ENCODE assay signal across 17 mouse cellular contexts in genomic region chr10:117670791-117671190, GRCm38 (mm10). TPM values are rescaled to one million over a fixed set of nuclear protein-coding genes. Genes with fewer than 3 reads are reported as not detected.
A peak's percentile ranks its signal among the peaks of the same experiment; 100 is the strongest.
DNase-seq lines count a peak whose midpoint lies in the region; ATAC-seq and TF ChIP-seq lines count a peak whose summit lies in the region.
"Had no signal": no experiment of that assay in that cellular context is flagged by ENCODE, and none has a peak within 500 bp of the region (broad histone marks: within the 10 kb centered on the region; RNA-seq: fewer than 3 reads in every experiment).

No protein-coding gene starts in this region.

- TF ChIP-seq POLR2A in cerebellum, adult 2 months (IDR thresholded peaks at IDR 0.05; ENCODE audit: borderline replicate concordance, insufficient read depth, low read length), result no peak

- WGBS in cerebellum, adult 2 months, result 89% methylated on average over 5 of the region's 5 CpGs
- 78% methylated on average over 5 of the region's 5 CpGs for WGBS in limb, embryonic 12.5 days

- H3K4me2 ChIP-seq in limb, embryonic 12.5 days, result no peak overlapping the region
- H3K4me2 ChIP-seq: embryonic facial prominence, embryonic 12.5 days; forebrain, embryonic 13.5 days; forebrain, embryonic 15.5 days had no signal

- DNase-seq in cerebellum, adult 2 months, result no peak
- DNase-seq in cerebellum, postnatal 14 days, result no peak
- DNase-seq in 3T3-L1 (ENCODE audit: low read depth, low spot score), result peak; percentile 91
- DNase-seq in kidney, adult 18-20 months, result no peak
- DNase-seq: adrenal gland, adult 2 months; adrenal gland, postnatal 10 days; adrenal gland, postnatal 36 days; cerebellum, adult 11-12 months; cerebellum, adult 8-10 months; cerebellum, adult 9-11 months; cerebellum, postnatal 25 days; forebrain, postnatal 0 days had no signal

- no peaks in the 10 kb centered on the region for H3K9me3 ChIP-seq in limb, embryonic 12.5 days
- H3K9me3 ChIP-seq: embryonic facial prominence, embryonic 10.5 days; embryonic facial prominence, embryonic 12.5 days; forebrain, embryonic 13.5 days; forebrain, embryonic 15.5 days had no signal

- TF ChIP-seq CTCF in cerebellum, adult 2 months (IDR thresholded peaks at IDR 0.05; ENCODE audit: borderline replicate concordance, insufficient read depth, low read depth, low read length), result no peak

- H3K9ac ChIP-seq in limb, embryonic 12.5 days (replicated peaks), result no peak overlapping the region
- H3K9ac ChIP-seq: embryonic facial prominence, embryonic 12.5 days; forebrain, embryonic 13.5 days; forebrain, embryonic 15.5 days; forebrain, postnatal 0 days had no signal

- no peaks in the 10 kb centered on the region for H3K4me1 ChIP-seq in cerebellum, adult 2 months (ENCODE audit: control insufficient read depth, insufficient read depth, low read length)
- peaks cover 43% of the 10 kb centered on the region for H3K4me1 ChIP-seq in limb, embryonic 12.5 days (replicated peaks)

- no peak overlapping the region for H3K4me3 ChIP-seq in cerebellum, adult 2 months (replicated peaks; ENCODE audit: insufficient read depth, low read depth, low read length)
- H3K4me3 ChIP-seq in limb, embryonic 12.5 days (replicated peaks), result no peak overlapping the region
- H3K4me3 ChIP-seq: embryonic facial prominence, embryonic 10.5 days; embryonic facial prominence, embryonic 12.5 days; forebrain, embryonic 13.5 days; forebrain, embryonic 15.5 days had no signal

- H3K36me3 ChIP-seq in limb, embryonic 12.5 days, result no peaks in the 10 kb centered on the region
- H3K36me3 ChIP-seq: embryonic facial prominence, embryonic 10.5 days; embryonic facial prominence, embryonic 12.5 days; forebrain, embryonic 15.5 days had no signal

- H3K27me3 ChIP-seq in cerebellum, adult 2 months (ENCODE audit: control insufficient read depth, insufficient read depth, low read length), result no peaks in the 10 kb centered on the region
- H3K27me3 ChIP-seq in limb, embryonic 12.5 days, result no peaks in the 10 kb centered on the region
- H3K27me3 ChIP-seq: embryonic facial prominence, embryonic 12.5 days; forebrain, embryonic 13.5 days; forebrain, embryonic 15.5 days had no signal

- ATAC-seq in limb, embryonic 12.5 days (ENCODE audit: insufficient number of reproducible peaks, insufficient read depth, low FRiP score, low TSS enrichment, low read depth), result no peak
- ATAC-seq: forebrain, embryonic 13.5 days; forebrain, embryonic 15.5 days; forebrain, postnatal 0 days had no signal

- peak overlapping the region; percentile 30; the same call in 1 of the 2 replicates for H3K27ac ChIP-seq in cerebellum, adult 2 months (ENCODE audit: insufficient read depth, low read length)
- peak overlapping the region; percentile 92 for H3K27ac ChIP-seq in limb, embryonic 12.5 days
- H3K27ac ChIP-seq: embryonic facial prominence, embryonic 12.5 days; forebrain, embryonic 13.5 days; forebrain, embryonic 15.5 days had no signal

RNA-seq across cellular contexts. Expression of gene Mdm2, which starts 39.8 kb away (rescaled TPM):
- polyA plus RNA-seq in cerebellum, adult 2 months (2012; rRNA removed), result 60.7 and 67.6 TPM in 2 replicates
- 57.9 and 59.7 TPM in 2 replicates for polyA plus RNA-seq in limb, embryonic 12.5 days (2016; fragmentation: Nextera tagmentation; extraction: Ambion mirVana)

RNA-seq across cellular contexts. Expression of gene Cpm, which starts 41.5 kb away (rescaled TPM):
- polyA plus RNA-seq in cerebellum, adult 2 months (2012; rRNA removed), result 9.5 and 13.6 TPM in 2 replicates
- polyA plus RNA-seq in limb, embryonic 12.5 days (2016; fragmentation: Nextera tagmentation; extraction: Ambion mirVana), result 30.0 and 35.3 TPM in 2 replicates
